Mouse (Mus musculus) liver, embryonic 16.5 days (tissue): ENCODE data around the gene Gm13277. TPM values are rescaled to one million over a fixed set of nuclear protein-coding genes. Genes with fewer than 3 reads are reported as not detected.

Experiments
- polyA plus RNA-seq: library from polyadenylated mRNA; unstranded; fragments of >200 nt; fragmentation: Nextera tagmentation; extraction: Ambion mirVana; gene quantifications from 2 replicates; pipeline ENCODE4 v1.2.1, GENCODE M21; 2015

The Gm13277 gene
- polyA plus RNA-seq, 1 experiment from 2014 or later: not detected

Other genes with a start within 250 kb of the Gm13277 start
- not detected in 2 replicates for gene Ifna15, start 230.4 kb upstream of the Gm13277 start, polyA plus RNA-seq
- not detected in 2 replicates for gene Ifna14, start 216.8 kb upstream of the Gm13277 start, polyA plus RNA-seq
- gene Ifna9, start 196.2 kb upstream of the Gm13277 start, polyA plus RNA-seq: not detected in 2 replicates
- gene Ifna12, start 185.3 kb upstream of the Gm13277 start, polyA plus RNA-seq: not detected in 2 replicates
- gene C87499, start 154.2 kb upstream of the Gm13277 start, polyA plus RNA-seq: not detected in 2 replicates
- not detected in 2 replicates for gene Ifna13, start 144.2 kb upstream of the Gm13277 start, polyA plus RNA-seq
- not detected in 2 replicates for gene Ifna16, start 111.7 kb upstream of the Gm13277 start, polyA plus RNA-seq
- not detected in 2 replicates for gene Ifna2, start 104.7 kb upstream of the Gm13277 start, polyA plus RNA-seq
- gene Ifnab, start 97.3 kb upstream of the Gm13277 start, polyA plus RNA-seq: not detected in 2 replicates
- 0.25 and 0.32 TPM in 2 replicates for gene Gm26566, start 66.8 kb upstream of the Gm13277 start, polyA plus RNA-seq
- 22.4 and 23.5 TPM in 2 replicates for gene Klhl9, start 66.2 kb upstream of the Gm13277 start, polyA plus RNA-seq
- not detected in 2 replicates for gene Gm13271, start 33.8 kb upstream of the Gm13277 start, polyA plus RNA-seq
- gene Gm13283, start 28.5 kb upstream of the Gm13277 start, polyA plus RNA-seq: 0.07 TPM in 1 of 2 replicates, not detected in the other
- 0.11 TPM in 1 of 2 replicates, not detected in the other for gene Gm13290, start 14.8 kb upstream of the Gm13277 start, polyA plus RNA-seq
- not detected in 2 replicates for gene Gm13289, start 11.7 kb upstream of the Gm13277 start, polyA plus RNA-seq
- gene Gm13272, start 8.8 kb upstream of the Gm13277 start, polyA plus RNA-seq: not detected in 2 replicates
- gene Ifnz, start 6.5 kb upstream of the Gm13277 start, polyA plus RNA-seq: not detected in 2 replicates
- gene Gm13276, start 2.9 kb upstream of the Gm13277 start, polyA plus RNA-seq: not detected in 2 replicates
- gene Gm13278, start 2.9 kb downstream of the Gm13277 start, polyA plus RNA-seq: not detected in 2 replicates
- gene Gm13275, start 5.9 kb downstream of the Gm13277 start, polyA plus RNA-seq: not detected in 2 replicates
- gene Gm13279, start 8.8 kb downstream of the Gm13277 start, polyA plus RNA-seq: not detected in 2 replicates
- 0.15 and 0.23 TPM in 2 replicates for gene Gm13285, start 11.0 kb downstream of the Gm13277 start, polyA plus RNA-seq
- not detected in 2 replicates for gene Gm13287, start 14.6 kb downstream of the Gm13277 start, polyA plus RNA-seq
- not detected in 2 replicates for gene Gm13288, start 16.9 kb downstream of the Gm13277 start, polyA plus RNA-seq
- gene Ifna7, start 27.6 kb downstream of the Gm13277 start, polyA plus RNA-seq: not detected in 2 replicates
- gene Ifna11, start 31.3 kb downstream of the Gm13277 start, polyA plus RNA-seq: not detected in 2 replicates
- not detected in 2 replicates for gene Ifna6, start 38.8 kb downstream of the Gm13277 start, polyA plus RNA-seq
- not detected in 2 replicates for gene Ifna5, start 46.9 kb downstream of the Gm13277 start, polyA plus RNA-seq
- not detected in 2 replicates for gene Ifna4, start 53.2 kb downstream of the Gm13277 start, polyA plus RNA-seq
- gene Ifna1, start 61.5 kb downstream of the Gm13277 start, polyA plus RNA-seq: not detected in 2 replicates
- not detected in 2 replicates for gene Ifne, start 91.6 kb downstream of the Gm13277 start, polyA plus RNA-seq